Mouse (Mus musculus): ENCODE results near the gene Cyp20a1. TPM values are rescaled to one million over a fixed set of nuclear protein-coding genes. Genes with fewer than 3 reads are reported as not detected.

The Cyp20a1 gene
- polyA plus RNA-seq, 1 experiment from 2014 or later: 10.7 TPM

DNA sequence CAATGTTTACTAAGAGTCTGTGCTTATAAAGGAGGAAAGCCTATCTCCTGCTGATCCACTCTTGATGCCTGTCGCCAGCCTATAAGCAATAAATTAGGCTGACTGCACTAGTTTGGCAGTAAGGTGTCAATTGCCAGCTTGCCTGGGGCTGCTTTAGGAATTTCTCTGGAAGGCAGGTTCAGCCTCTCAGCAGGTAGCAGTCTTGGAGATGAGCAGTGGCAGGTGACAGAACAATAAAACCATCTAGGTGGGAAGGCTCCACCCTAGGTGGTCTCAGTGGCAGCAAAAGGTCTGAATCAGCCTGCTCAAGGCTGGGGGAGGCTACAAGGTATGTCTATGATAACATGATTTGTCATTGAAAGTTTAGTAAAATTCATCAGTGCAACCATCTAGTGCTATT is 89.4 kb downstream of the Cyp20a1 start:
- 15% methylated on average over 1 of the region's 1 CpGs for WGBS
- Histone ChIP-seq H3K27ac (ENCODE audit: low read length) (no peak overlapping the region), H3K9me3 (ENCODE audit: control insufficient read depth, low read length) (no peaks in the 10 kb centered on the region), H3K36me3 (ENCODE audit: control insufficient read depth, insufficient read depth) (no peaks in the 10 kb centered on the region), H3K4me3 (replicated peaks; ENCODE audit: low read length) (no peak overlapping the region), H3K4me1 (replicated peaks; ENCODE audit: control insufficient read depth, insufficient read depth, low read length) (0 out of 2 replicates have a peak, but pooled peaks cover 3% of the 10 kb centered on the region), H3K9ac (replicated peaks; ENCODE audit: low read depth, low read length) (no peak overlapping the region), H3K27me3 (replicated peaks; ENCODE audit: control insufficient read depth, insufficient read depth, low read length) (no peaks in the 10 kb centered on the region), H3K4me2 (ENCODE audit: low read length) (no peak overlapping the region)
- no peak for ATAC-seq

Other genes with a start within 250 kb of the Cyp20a1 start
- gene Carf, start 245.1 kb upstream of the Cyp20a1 start, polyA plus RNA-seq (2015; fragmentation: Nextera tagmentation; extraction: Ambion mirVana): 6.9 and 9.3 TPM in 2 replicates
- 58.4 and 58.9 TPM in 2 replicates for gene Wdr12, start 244.7 kb upstream of the Cyp20a1 start, polyA plus RNA-seq (2015; fragmentation: Nextera tagmentation; extraction: Ambion mirVana)
- gene Nbeal1, start 162.7 kb upstream of the Cyp20a1 start, polyA plus RNA-seq (2015; fragmentation: Nextera tagmentation; extraction: Ambion mirVana): 8.9 and 9.8 TPM in 2 replicates
- gene Abi2, start 66.3 kb downstream of the Cyp20a1 start, polyA plus RNA-seq (2015; fragmentation: Nextera tagmentation; extraction: Ambion mirVana): 74.9 and 83.2 TPM in 2 replicates
- 18.9 and 21.8 TPM in 2 replicates for gene Raph1, start 223.8 kb downstream of the Cyp20a1 start, polyA plus RNA-seq (2015; fragmentation: Nextera tagmentation; extraction: Ambion mirVana)